Mouse (Mus musculus): ENCODE data around the gene Fndc3b.

- TF ChIP-seq CTCF (IDR thresholded peaks at IDR 0.05; ENCODE audit: low read depth) (no peak), EP300 (IDR thresholded peaks at IDR 0.05; ENCODE audit: low read depth) (no peak)
These were observed 7.8 kb upstream of the Fndc3b start for GRCm38 (mm10) chr3:27718829-27719365.
